Mouse (Mus musculus) myocyte (in vitro differentiated cells): ENCODE measurements around the gene Olfr791.

Source experiments
- MAX ChIP-seq: IDR thresholded peaks from one replicate; pipeline ENCODE4 v1.6.1; 2011; ENCODE audit warnings: low read depth, mild to moderate bottlenecking, control low read depth
- MYOD1 ChIP-seq, 3 experiments: IDR thresholded peaks; one replicate each; pipeline ENCODE4 v1.6.1; 2011; ENCODE audit warnings: control low read depth in 2 of 3, low read depth in 2 of 3, mild to moderate bottlenecking in 2 of 3, moderate library complexity in 1 of 3; ENCODE audit not compliant: insufficient read length in 2 of 3, control insufficient read depth in 1 of 3
- POLR2A ChIP-seq: IDR thresholded peaks from one replicate; pipeline ENCODE4 v1.6.1; 2011; ENCODE audit warnings: low read depth, mild to moderate bottlenecking, control low read depth, moderate library complexity; ENCODE audit not compliant: insufficient read length
- TCF12 ChIP-seq: IDR thresholded peaks from one replicate; pipeline ENCODE4 v1.6.1; 2011; ENCODE audit warnings: mild to moderate bottlenecking, control low read depth; ENCODE audit not compliant: poor library complexity, insufficient read depth, severe bottlenecking

DNA sequence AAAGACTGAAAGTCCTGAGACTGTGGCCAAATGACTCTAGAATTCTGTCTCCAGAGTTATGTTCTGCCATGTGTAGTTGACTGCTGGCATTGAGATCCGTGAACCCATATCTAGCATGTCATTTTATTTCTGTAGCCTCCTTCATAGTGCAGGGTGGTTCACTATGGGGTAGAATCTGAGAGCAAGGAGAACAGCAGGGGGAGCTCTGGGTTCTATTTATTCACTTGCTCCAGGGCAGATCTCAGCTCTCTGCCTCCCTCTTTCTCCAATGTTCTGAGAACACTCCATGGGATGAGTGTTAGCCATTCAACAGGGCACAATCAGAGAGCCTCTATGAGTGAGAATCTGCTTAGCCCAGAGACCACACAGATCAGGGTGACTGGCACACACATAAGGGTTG, 27.8 kb downstream of the Olfr791 start:
- TF ChIP-seq TCF12 (no peak), MAX (no peak), POLR2A (no peak), MYOD1 (IDR thresholded peaks at IDR 0.05; ENCODE audit: control insufficient read depth in 1 of 3, insufficient read length in 2 of 3, low read depth in 2 of 3) (no peak)
